Mouse (Mus musculus): ENCODE data around the gene Clnk. TPM values are rescaled to one million over a fixed set of nuclear protein-coding genes. Genes with fewer than 3 reads are reported as not detected.

Clnk gene
- total RNA-seq, 1 experiment = 0.36 TPM

DNA sequence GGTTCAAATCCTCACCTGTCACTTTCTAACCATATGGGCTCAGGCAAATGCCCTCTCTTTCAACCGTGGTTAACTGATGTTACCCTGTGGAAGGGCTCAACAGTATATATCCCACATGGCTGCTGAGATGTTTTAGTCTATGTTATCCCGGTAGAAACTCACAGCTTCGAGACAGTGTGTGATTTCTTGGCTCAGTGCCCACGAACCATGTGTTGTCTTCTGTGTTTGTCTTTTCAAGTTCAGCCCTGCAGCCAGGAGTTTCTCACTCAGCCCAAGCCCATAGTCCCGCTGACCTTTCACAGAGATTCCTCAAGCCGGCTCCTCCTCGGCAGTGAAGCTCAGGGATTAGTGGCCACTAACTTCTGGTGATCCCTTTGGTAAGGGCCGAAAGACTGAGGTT is 96.0 kb downstream of the Clnk start:
- TF ChIP-seq HCFC1 (IDR thresholded peaks at IDR 0.05; ENCODE audit: borderline replicate concordance, insufficient read depth, low read length) (no peak), MAFK (IDR thresholded peaks at IDR 0.05; ENCODE audit: insufficient read depth, low read depth, low read length) (no peak)
- Histone ChIP-seq H3K4me1 (ENCODE audit: control insufficient read depth in 2 of 2, insufficient read depth in 2 of 2, low read length in 2 of 2, poor library complexity in 1 of 2) (no peaks in the 10 kb centered on the region), H3K9ac (ENCODE audit: insufficient read depth, low read depth, low read length, poor library complexity, severe bottlenecking) (no peak overlapping the region), H3K36me3 (ENCODE audit: control insufficient read depth, insufficient read depth, low read length, poor library complexity, severe bottlenecking) (no peaks in the 10 kb centered on the region), H3K4me3 (ENCODE audit: insufficient read depth in 1 of 2, low read depth in 1 of 2, low read length in 2 of 2, poor library complexity in 1 of 2, severe bottlenecking in 1 of 2) (no peak overlapping the region), H3K9me3 (ENCODE audit: control insufficient read depth, insufficient read depth, low read depth, low read length) (no peaks in the 10 kb centered on the region), H3K27ac (ENCODE audit: insufficient read depth, low read depth, low read length, poor library complexity, severe bottlenecking) (no peak overlapping the region)
- in situ Hi-C loops (cut with MboI; ENCODE audit: low sequenced_read_pairs in 2 of 2, unreplicated experiment in 2 of 2) = loop anchor here (25.0 kb wide), 2 partner anchors 857 to 1182 kb away; no protein-coding TSS in a partner anchor
- DNase-seq (ENCODE audit: low read depth, low spot score) = no peak

DNA sequence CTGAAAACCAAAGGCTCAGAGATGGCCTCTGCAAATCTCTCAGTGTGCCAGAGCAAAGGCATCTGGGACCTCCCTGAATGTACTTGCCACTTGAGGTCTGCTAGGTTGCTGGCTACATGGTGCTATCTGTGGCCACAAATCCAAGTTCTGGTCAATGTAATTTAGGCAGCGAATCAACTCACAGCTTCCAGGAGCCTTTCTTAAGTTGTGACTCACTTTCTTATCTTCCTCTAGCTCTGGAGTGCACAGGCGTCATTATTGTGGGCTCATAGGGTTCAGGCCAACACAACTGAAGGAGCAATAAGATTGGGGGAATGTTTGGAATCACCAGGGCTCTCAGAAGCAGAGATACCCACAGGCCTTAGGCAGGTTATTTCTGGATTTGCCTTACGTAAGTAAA is 96.6 kb downstream of the Clnk start:
- no peak for TF ChIP-seq MAFK (IDR thresholded peaks at IDR 0.05; ENCODE audit: insufficient read depth, low read depth, low read length)
- TF ChIP-seq HCFC1 (IDR thresholded peaks at IDR 0.05; ENCODE audit: borderline replicate concordance, insufficient read depth, low read length) = no peak
- no peak for TF ChIP-seq ZNF384 (IDR thresholded peaks at IDR 0.05; ENCODE audit: low read depth, low read length)
- no peak for TF ChIP-seq ZC3H11A (IDR thresholded peaks at IDR 0.05; ENCODE audit: borderline replicate concordance, low read depth, low read length)
- no peak for TF ChIP-seq CHD2 (IDR thresholded peaks at IDR 0.05; ENCODE audit: low read depth, low read length)
- Histone ChIP-seq H3K27ac (ENCODE audit: insufficient read depth, low read depth, low read length, poor library complexity, severe bottlenecking) (no peak overlapping the region), H3K4me1 (ENCODE audit: control insufficient read depth in 2 of 2, insufficient read depth in 2 of 2, low read length in 2 of 2, poor library complexity in 1 of 2) (peaks cover 0 to 2% of the 10 kb centered on the region in 2 experiments; a peak in 1 of 4 replicates), H3K9me3 (ENCODE audit: control insufficient read depth, insufficient read depth, low read depth, low read length) (no peaks in the 10 kb centered on the region), H3K9ac (ENCODE audit: insufficient read depth, low read depth, low read length, poor library complexity, severe bottlenecking) (no peak overlapping the region), H3K4me3 (ENCODE audit: insufficient read depth in 1 of 2, low read depth in 1 of 2, low read length in 2 of 2, poor library complexity in 1 of 2, severe bottlenecking in 1 of 2) (no peak overlapping the region), H3K36me3 (ENCODE audit: control insufficient read depth, insufficient read depth, low read length, poor library complexity, severe bottlenecking) (no peaks in the 10 kb centered on the region)
- in situ Hi-C loops (cut with MboI; ENCODE audit: low sequenced_read_pairs in 2 of 2, unreplicated experiment in 2 of 2) = loop anchor here (25.0 kb wide), 2 partner anchors 857 to 1182 kb away; no protein-coding TSS in a partner anchor
- no peak for DNase-seq (ENCODE audit: low read depth, low spot score)

DNA sequence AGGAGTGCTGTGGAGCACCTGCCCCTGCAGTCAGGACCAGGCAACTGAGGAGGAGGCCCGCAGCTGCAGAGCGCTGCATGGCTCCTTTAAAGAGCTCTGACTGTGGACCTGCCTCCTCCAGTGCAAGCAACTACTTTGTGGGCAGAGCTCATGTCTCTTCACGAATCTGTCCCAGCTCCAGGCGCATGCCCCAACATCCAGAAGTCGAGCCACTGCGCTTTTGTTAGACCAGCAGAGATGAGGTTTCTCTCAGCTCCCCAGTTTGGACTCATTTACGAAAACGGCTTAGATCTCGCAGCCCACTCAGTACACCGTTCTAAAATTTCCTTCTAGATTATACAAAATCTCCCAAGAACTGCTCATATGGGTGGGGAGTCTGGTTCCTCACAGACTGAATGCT is 101.1 kb downstream of the Clnk start:
- in situ Hi-C loops (cut with MboI; ENCODE audit: low sequenced_read_pairs in 2 of 2, unreplicated experiment in 2 of 2) = loop anchor here (25.0 kb wide), 2 partner anchors 862 to 1187 kb away; no protein-coding TSS in a partner anchor
- no peak for DNase-seq (ENCODE audit: low read depth, low spot score)
- peaks cover 0 to 5% of the 10 kb centered on the region in 2 experiments; a peak in 1 of 4 replicates for H3K4me1 ChIP-seq (ENCODE audit: control insufficient read depth in 2 of 2, insufficient read depth in 2 of 2, low read length in 2 of 2, poor library complexity in 1 of 2)
- no peak overlapping the region for H3K4me3 ChIP-seq (ENCODE audit: insufficient read depth in 1 of 2, low read depth in 1 of 2, low read length in 2 of 2, poor library complexity in 1 of 2, severe bottlenecking in 1 of 2)
- H3K9ac ChIP-seq (ENCODE audit: insufficient read depth, low read depth, low read length, poor library complexity, severe bottlenecking) = no peak overlapping the region
- no peak overlapping the region for H3K27ac ChIP-seq (ENCODE audit: insufficient read depth, low read depth, low read length, poor library complexity, severe bottlenecking)
- H3K9me3 ChIP-seq (ENCODE audit: control insufficient read depth, insufficient read depth, low read depth, low read length) = no peaks in the 10 kb centered on the region
- H3K36me3 ChIP-seq (ENCODE audit: control insufficient read depth, insufficient read depth, low read length, poor library complexity, severe bottlenecking) = no peaks in the 10 kb centered on the region
- TF ChIP-seq ZC3H11A (IDR thresholded peaks at IDR 0.05; ENCODE audit: borderline replicate concordance, low read depth, low read length) = no peak
- TF ChIP-seq ZNF384 (IDR thresholded peaks at IDR 0.05; ENCODE audit: low read depth, low read length) = no peak
- no peak for TF ChIP-seq HCFC1 (IDR thresholded peaks at IDR 0.05; ENCODE audit: borderline replicate concordance, insufficient read depth, low read length)
- no peak for TF ChIP-seq MAFK (IDR thresholded peaks at IDR 0.05; ENCODE audit: insufficient read depth, low read depth, low read length)
- TF ChIP-seq CHD2 (IDR thresholded peaks at IDR 0.05; ENCODE audit: low read depth, low read length) = no peak

DNA sequence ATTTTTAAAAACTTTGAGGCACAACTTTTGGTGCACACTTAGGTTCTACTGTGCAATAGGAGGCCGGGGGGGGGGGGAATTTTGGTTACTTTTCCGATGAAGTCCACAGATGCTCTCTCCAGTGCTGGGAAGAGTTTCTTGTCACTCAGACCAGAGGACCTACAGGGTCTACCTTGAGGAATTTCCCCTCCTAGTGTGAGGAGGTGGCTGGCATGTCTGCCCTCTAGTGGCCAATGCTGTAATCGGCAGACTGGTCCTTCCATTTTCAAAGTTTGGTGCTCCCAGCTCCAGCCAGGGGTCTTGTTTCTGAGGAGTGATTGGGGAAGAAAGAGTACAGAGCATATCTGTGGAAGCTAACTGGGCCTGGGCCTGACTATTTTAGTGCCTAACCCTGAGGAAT is 121.7 kb downstream of the Clnk start:
- no peak overlapping the region for H3K4me3 ChIP-seq (ENCODE audit: insufficient read depth in 1 of 2, low read depth in 1 of 2, low read length in 2 of 2, poor library complexity in 1 of 2, severe bottlenecking in 1 of 2)
- DNase-seq (ENCODE audit: low read depth, low spot score) = peak; percentile 53
- no peak overlapping the region for H3K27ac ChIP-seq (ENCODE audit: insufficient read depth, low read depth, low read length, poor library complexity, severe bottlenecking)
- TF ChIP-seq CHD2 (IDR thresholded peaks at IDR 0.05; ENCODE audit: low read depth, low read length) (no peak), MAFK (IDR thresholded peaks at IDR 0.05; ENCODE audit: insufficient read depth, low read depth, low read length) (no peak), ZNF384 (IDR thresholded peaks at IDR 0.05; ENCODE audit: low read depth, low read length) (no peak), ZC3H11A (IDR thresholded peaks at IDR 0.05; ENCODE audit: borderline replicate concordance, low read depth, low read length) (peak; percentile 40; the same call in 1 of the 2 replicates)
- in situ Hi-C loops (cut with MboI; ENCODE audit: low sequenced_read_pairs in 2 of 2, unreplicated experiment in 2 of 2) = loop anchor here in 1 of 2 experiments (25.0 kb wide), 1 partner anchor 443 kb away; the partner anchor contains the start of gene Drd5
- H3K9ac ChIP-seq (ENCODE audit: insufficient read depth, low read depth, low read length, poor library complexity, severe bottlenecking) = no peak overlapping the region
- no peaks in the 10 kb centered on the region for H3K36me3 ChIP-seq (ENCODE audit: control insufficient read depth, insufficient read depth, low read length, poor library complexity, severe bottlenecking)
- no peaks in the 10 kb centered on the region for H3K9me3 ChIP-seq (ENCODE audit: control insufficient read depth, insufficient read depth, low read depth, low read length)
- peaks cover 2 to 16% of the 10 kb centered on the region in 2 experiments; a peak in 3 of 4 replicates for H3K4me1 ChIP-seq (ENCODE audit: control insufficient read depth in 2 of 2, insufficient read depth in 2 of 2, low read length in 2 of 2, poor library complexity in 1 of 2)

Data from ES-E14 (cell line).